Mouse (Mus musculus) midbrain, embryonic 10.5 days (tissue): ENCODE data around the gene Timmdc1. TPM values are rescaled to one million over a fixed set of nuclear protein-coding genes. Genes with fewer than 3 reads are reported as not detected.
"Not testable (repeated sequence)": the region's sequence is repeated elsewhere in the genome, so short reads cannot be mapped to it uniquely, and the experiment has no call there.

Source experiments
- DNase-seq: peaks from one replicate; pipeline ENCODE4 v3.0.0-alpha.2; 2017; ENCODE audit warnings: low spot score
- H3K27ac ChIP-seq: fragments of 300-500 bp; sonication (generic); replicated peaks from 2 replicates; pipeline ENCODE4 v1.5.1; 2016; ENCODE audit warnings: mild to moderate bottlenecking
- H3K27me3 ChIP-seq: fragments of 300-500 bp; sonication (generic); 2 replicates; pipeline ENCODE4 v1.6.1; 2016; ENCODE audit warnings: low read depth, mild to moderate bottlenecking; ENCODE audit not compliant: poor library complexity, severe bottlenecking
- H3K36me3 ChIP-seq: fragments of 300-500 bp; sonication (generic); 2 replicates; pipeline ENCODE4 v1.6.1; 2016; ENCODE audit warnings: mild to moderate bottlenecking, moderate library complexity
- H3K4me1 ChIP-seq: fragments of 300-500 bp; sonication (generic); 2 replicates; pipeline ENCODE4 v1.6.1; 2016
- H3K4me3 ChIP-seq: fragments of 300-500 bp; sonication (generic); 2 replicates; pipeline ENCODE4 v1.5.1; 2016; ENCODE audit warnings: mild to moderate bottlenecking, moderate library complexity
- H3K9me3 ChIP-seq: fragments of 300-500 bp; sonication (generic); replicated peaks from 2 replicates; pipeline ENCODE4 v1.6.1; 2016; ENCODE audit warnings: mild to moderate bottlenecking
- WGBS: fragments of 180-500 bp; shearing (Covaris S2); methylation state at CpG from one replicate; pipeline ENCODE4 v1.1.7; 2016; 5-methylcytosine and 5-hydroxymethylcytosine counted together
- polyA plus RNA-seq: library from polyadenylated mRNA; unstranded; fragments of >200 nt; fragmentation: Nextera tagmentation; extraction: Ambion mirVana; gene quantifications from 2 replicates; pipeline ENCODE4 v1.2.1, GENCODE M21; 2016

Gene Timmdc1
- polyA plus RNA-seq, 1 experiment from 2014 or later, result 35.4 TPM

DNA sequence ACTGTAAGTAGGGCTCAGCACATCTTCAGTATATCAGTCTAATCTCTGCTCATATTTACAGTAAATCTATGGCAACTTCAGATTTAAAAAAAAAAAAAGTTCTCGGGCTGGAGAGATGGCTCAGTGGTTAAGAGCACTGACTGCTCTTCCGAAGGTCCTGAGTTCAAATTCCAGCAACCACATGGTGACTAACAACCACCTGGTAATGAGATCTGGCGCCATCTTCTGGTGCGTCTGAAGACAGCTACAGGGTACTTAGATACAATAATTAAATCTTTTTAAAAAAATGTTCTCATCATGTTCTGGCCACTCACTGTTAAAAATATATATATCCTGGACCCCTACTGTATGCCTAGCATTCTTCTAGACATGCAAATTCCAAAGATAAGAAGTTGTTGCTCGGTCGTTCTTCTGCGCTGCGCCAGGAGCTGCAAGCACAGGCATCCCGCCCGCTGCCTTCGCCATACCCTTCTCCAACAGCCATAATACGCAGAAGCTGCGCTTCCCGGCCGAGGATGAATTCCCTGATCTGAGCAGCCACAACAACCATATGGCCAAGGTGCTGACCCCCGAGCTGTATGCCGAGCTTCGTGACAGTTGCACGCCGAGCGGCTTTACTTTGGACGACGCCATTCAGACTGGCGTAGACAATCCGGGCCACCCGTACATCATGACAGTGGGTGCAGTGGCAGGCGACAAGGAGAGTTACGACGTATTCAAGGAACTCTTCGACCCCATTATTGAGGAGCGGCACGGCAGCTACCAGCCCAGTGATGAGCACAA, 39.5 kb downstream of the Timmdc1 start:
- no peak overlapping the region for H3K27ac ChIP-seq
- no peaks in the 10 kb centered on the region for H3K36me3 ChIP-seq
- 22% methylated on average over 32 of the region's 32 CpGs for WGBS
- H3K27me3 ChIP-seq, result peaks cover 34% of the 10 kb centered on the region
- peak; percentile 22 for DNase-seq
- no peaks in the 10 kb centered on the region for H3K9me3 ChIP-seq
- peak overlapping the region; percentile 48 for H3K4me3 ChIP-seq
- H3K4me1 ChIP-seq, result peaks cover 12% of the 10 kb centered on the region

- Histone ChIP-seq H3K36me3 (no peaks in the 10 kb centered on the region), H3K4me1 (peaks cover 21% of the 10 kb centered on the region), H3K9me3 (no peaks in the 10 kb centered on the region), H3K27me3 (peaks cover 40% of the 10 kb centered on the region), H3K4me3 (no peak overlapping the region), H3K27ac (no peak overlapping the region)
- no peak for DNase-seq
- WGBS, result 85% methylated on average over 4 of the region's 4 CpGs
Observed at GRCm38 (mm10) chr16:38481327-38481726, 41.1 kb downstream of the Timmdc1 start.

- DNase-seq, result no peak
- no peak overlapping the region for H3K4me3 ChIP-seq
- peaks cover 14% of the 10 kb centered on the region for H3K4me1 ChIP-seq
- H3K27me3 ChIP-seq, result peaks cover 28% of the 10 kb centered on the region
- whole genome bisulfite sequencing, result 89% methylated on average over 3 of the region's 3 CpGs
- no peaks in the 10 kb centered on the region for H3K9me3 ChIP-seq
- no peak overlapping the region for H3K27ac ChIP-seq
- no peaks in the 10 kb centered on the region for H3K36me3 ChIP-seq
Observed at GRCm38 (mm10) chr16:38478296-38478695, 44.2 kb downstream of the Timmdc1 start.

- H3K9me3 ChIP-seq, DNase-seq, H3K36me3 ChIP-seq, H3K27ac ChIP-seq: not testable (repeated sequence)
- Histone ChIP-seq H3K4me1 (peaks cover 11% of the 10 kb centered on the region), H3K27me3 (peaks cover 17% of the 10 kb centered on the region), H3K4me3 (peak overlapping the region; percentile 52)
- 70% methylated on average over 14 of the region's 14 CpGs for WGBS
Observed at GRCm38 (mm10) chr16:38477241-38477608, 45.2 kb downstream of the Timmdc1 start.

GRCm38 (mm10) chr16:38476312-38477240, 45.9 kb downstream of the Timmdc1 start:
- DNase-seq, result peak; percentile 55
- Histone ChIP-seq H3K4me1 (peaks cover 11% of the 10 kb centered on the region), H3K27me3 (peaks cover 11% of the 10 kb centered on the region; the same call in 1 of the 2 replicates), H3K27ac (peak overlapping the region; percentile 78), H3K9me3 (no peaks in the 10 kb centered on the region), H3K4me3 (peak overlapping the region; percentile 52), H3K36me3 (no peaks in the 10 kb centered on the region)
- 14% methylated on average over 34 of the region's 34 CpGs for WGBS

- DNase-seq, result no peak
- Histone ChIP-seq H3K9me3 (no peaks in the 10 kb centered on the region), H3K4me3 (peak overlapping the region; percentile 52), H3K4me1 (peaks cover 11% of the 10 kb centered on the region), H3K27ac (peak overlapping the region; percentile 78; the same call in 1 of the 2 replicates), H3K36me3 (no peaks in the 10 kb centered on the region), H3K27me3 (peaks cover 11% of the 10 kb centered on the region; the same call in 1 of the 2 replicates)
- 63% methylated on average over 4 of the region's 4 CpGs for WGBS
Observed at GRCm38 (mm10) chr16:38475681-38476311, 46.7 kb downstream of the Timmdc1 start.

GRCm38 (mm10) chr16:38474677-38475286, 47.7 kb downstream of the Timmdc1 start:
- no peak overlapping the region for H3K4me3 ChIP-seq
- H3K36me3 ChIP-seq, result no peaks in the 10 kb centered on the region
- no peak overlapping the region for H3K27ac ChIP-seq
- H3K27me3 ChIP-seq, result peaks cover 11% of the 10 kb centered on the region; the same call in 1 of the 2 replicates
- H3K4me1 ChIP-seq, result peaks cover 11% of the 10 kb centered on the region
- DNase-seq, result no peak
- no peaks in the 10 kb centered on the region for H3K9me3 ChIP-seq
- 89% methylated on average over 9 of the region's 9 CpGs for WGBS

GRCm38 (mm10) chr16:38473661-38474060, 48.8 kb downstream of the Timmdc1 start:
- no peak overlapping the region for H3K4me3 ChIP-seq
- no peaks in the 10 kb centered on the region for H3K36me3 ChIP-seq
- no peak overlapping the region for H3K27ac ChIP-seq
- H3K9me3 ChIP-seq, result no peaks in the 10 kb centered on the region
- H3K27me3 ChIP-seq, result peaks cover 11% of the 10 kb centered on the region; the same call in 1 of the 2 replicates
- 91% methylated on average over 5 of the region's 5 CpGs for WGBS
- DNase-seq, result no peak
- H3K4me1 ChIP-seq, result peaks cover 11% of the 10 kb centered on the region

GRCm38 (mm10) chr16:38472507-38472873, 50.0 kb downstream of the Timmdc1 start:
- Histone ChIP-seq H3K9me3 (no peaks in the 10 kb centered on the region), H3K27me3 (peaks cover 11% of the 10 kb centered on the region; the same call in 1 of the 2 replicates), H3K36me3 (no peaks in the 10 kb centered on the region), H3K27ac (no peak overlapping the region), H3K4me1 (peaks cover 11% of the 10 kb centered on the region), H3K4me3 (no peak overlapping the region)
- 91% methylated on average over 5 of the region's 5 CpGs for WGBS
- DNase-seq, result no peak

GRCm38 (mm10) chr16:38471697-38472506, 50.6 kb downstream of the Timmdc1 start:
- H3K36me3 ChIP-seq, result no peaks in the 10 kb centered on the region
- H3K4me3 ChIP-seq, result no peak overlapping the region
- no peaks in the 10 kb centered on the region for H3K9me3 ChIP-seq
- H3K27me3 ChIP-seq, result peaks cover 6% of the 10 kb centered on the region; the same call in 1 of the 2 replicates
- 80% methylated on average over 11 of the region's 11 CpGs for WGBS
- peak; percentile 16 for DNase-seq
- H3K27ac ChIP-seq, result no peak overlapping the region
- H3K4me1 ChIP-seq, result peaks cover 8% of the 10 kb centered on the region

DNA sequence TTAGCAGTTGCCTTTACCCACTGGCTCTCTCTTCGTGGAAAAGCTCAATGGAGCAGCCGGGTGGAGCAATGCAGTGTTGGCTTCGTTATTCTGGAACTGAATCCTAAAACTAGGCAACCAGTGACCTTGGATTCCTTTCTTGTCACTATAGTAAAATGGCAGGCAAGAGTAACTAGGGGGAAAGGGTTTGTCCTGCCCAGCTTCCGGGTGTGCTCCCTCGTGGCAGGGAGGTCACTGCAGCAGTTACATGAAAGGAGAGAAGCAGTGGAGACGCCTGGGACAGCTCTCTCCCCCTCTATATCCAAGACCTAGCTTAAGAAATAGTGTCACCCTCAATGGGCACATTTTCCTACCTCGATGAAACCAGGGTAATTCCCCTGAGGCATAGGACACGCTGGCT, 53.0 kb downstream of the Timmdc1 start:
- WGBS, result 79% methylated on average over 8 of the region's 8 CpGs
- Histone ChIP-seq H3K9me3 (no peaks in the 10 kb centered on the region), H3K4me3 (no peak overlapping the region), H3K4me1 (no peaks in the 10 kb centered on the region), H3K27ac (no peak overlapping the region), H3K36me3 (no peaks in the 10 kb centered on the region), H3K27me3 (no peaks in the 10 kb centered on the region)
- DNase-seq, result no peak
